15 mouse cellular contexts compared by ENCODE assay signal in genomic region chr12:117257921-117258497, GRCm38 (mm10).
DNase-seq lines count a peak whose midpoint lies in the region; ATAC-seq and TF ChIP-seq lines count a peak whose summit lies in the region.
"Had no signal": no experiment of that assay in that cellular context is flagged by ENCODE, and none has a peak within 500 bp of the region (broad histone marks: within the 10 kb centered on the region; RNA-seq: fewer than 3 reads in every experiment).

No protein-coding gene starts in this region.

- no peak overlapping the region for H3K4me2 ChIP-seq in kidney, embryonic 16.5 days (replicated peaks; ENCODE audit: low read depth, low read length)
- H3K4me2 ChIP-seq in embryonic facial prominence, embryonic 11.5 days (ENCODE audit: low read depth, low read length), result no peak overlapping the region
- H3K4me2 ChIP-seq in hindbrain, embryonic 12.5 days (replicated peaks), result no peak overlapping the region
- no peak overlapping the region for H3K4me2 ChIP-seq in midbrain, embryonic 15.5 days
- H3K4me2 ChIP-seq: embryonic facial prominence, embryonic 15.5 days; heart, embryonic 15.5 days; limb, embryonic 13.5 days had no signal

- H3K36me3 ChIP-seq in kidney, embryonic 16.5 days (ENCODE audit: insufficient read depth, low read length), result no peaks in the 10 kb centered on the region
- H3K36me3 ChIP-seq in kidney, adult 2 months (ENCODE audit: control insufficient read depth, insufficient read depth, low read length), result no peaks in the 10 kb centered on the region
- no peaks in the 10 kb centered on the region for H3K36me3 ChIP-seq in embryonic facial prominence, embryonic 11.5 days (replicated peaks; ENCODE audit: control insufficient read depth, insufficient read depth, low read depth, low read length)
- 0 out of 2 replicates have a peak, but pooled peaks cover 9% of the 10 kb centered on the region for H3K36me3 ChIP-seq in hindbrain, embryonic 12.5 days
- H3K36me3 ChIP-seq in midbrain, embryonic 15.5 days (replicated peaks), result peaks cover 9% of the 10 kb centered on the region
- H3K36me3 ChIP-seq: embryonic facial prominence, embryonic 15.5 days; heart, embryonic 15.5 days; limb, embryonic 13.5 days had no signal

- peaks cover 3% of the 10 kb centered on the region; the same call in 1 of the 2 replicates for H3K27me3 ChIP-seq in kidney, embryonic 16.5 days (ENCODE audit: insufficient read depth, low read length)
- no peaks in the 10 kb centered on the region for H3K27me3 ChIP-seq in kidney, adult 2 months (replicated peaks; ENCODE audit: control insufficient read depth, insufficient read depth, low read length)
- H3K27me3 ChIP-seq in embryonic facial prominence, embryonic 11.5 days (ENCODE audit: control insufficient read depth, insufficient read depth, low read length), result no peaks in the 10 kb centered on the region
- H3K27me3 ChIP-seq in hindbrain, embryonic 12.5 days, result no peaks in the 10 kb centered on the region
- no peaks in the 10 kb centered on the region for H3K27me3 ChIP-seq in midbrain, embryonic 15.5 days (replicated peaks)
- H3K27me3 ChIP-seq: embryonic facial prominence, embryonic 15.5 days had no signal

- H3K9me3 ChIP-seq in kidney, embryonic 16.5 days (ENCODE audit: low read length), result no peaks in the 10 kb centered on the region
- H3K9me3 ChIP-seq in embryonic facial prominence, embryonic 11.5 days (replicated peaks; ENCODE audit: control insufficient read depth, low read length), result no peaks in the 10 kb centered on the region
- H3K9me3 ChIP-seq in hindbrain, embryonic 12.5 days (replicated peaks), result no peaks in the 10 kb centered on the region
- H3K9me3 ChIP-seq in midbrain, embryonic 15.5 days, result no peaks in the 10 kb centered on the region
- H3K9me3 ChIP-seq: embryonic facial prominence, embryonic 15.5 days; heart, embryonic 15.5 days; limb, embryonic 13.5 days had no signal

- no peak overlapping the region for H3K9ac ChIP-seq in kidney, embryonic 16.5 days (replicated peaks; ENCODE audit: low read length)
- H3K9ac ChIP-seq in embryonic facial prominence, embryonic 11.5 days (replicated peaks; ENCODE audit: low read length), result no peak overlapping the region; the same call in 1 of the 2 replicates
- peak overlapping the region; percentile 24; the same call in 1 of the 2 replicates for H3K9ac ChIP-seq in hindbrain, embryonic 12.5 days
- no peak overlapping the region for H3K9ac ChIP-seq in midbrain, embryonic 15.5 days
- H3K9ac ChIP-seq: embryonic facial prominence, embryonic 15.5 days; heart, embryonic 15.5 days; limb, embryonic 13.5 days had no signal

- H3K4me1 ChIP-seq in kidney, embryonic 16.5 days (ENCODE audit: insufficient read depth, low read length), result peaks cover 6% of the 10 kb centered on the region; the same call in 1 of the 2 replicates
- H3K4me1 ChIP-seq in kidney, adult 2 months (ENCODE audit: control insufficient read depth, insufficient read depth, low read length), result no peaks in the 10 kb centered on the region
- 0 out of 2 replicates have a peak, but pooled peaks cover 3% of the 10 kb centered on the region for H3K4me1 ChIP-seq in embryonic facial prominence, embryonic 11.5 days (ENCODE audit: control insufficient read depth, insufficient read depth, low read length)
- H3K4me1 ChIP-seq in hindbrain, embryonic 12.5 days, result peaks cover 42% of the 10 kb centered on the region
- peaks cover 52% of the 10 kb centered on the region for H3K4me1 ChIP-seq in midbrain, embryonic 15.5 days
- H3K4me1 ChIP-seq: embryonic facial prominence, embryonic 15.5 days; heart, embryonic 15.5 days had no signal

- DNase-seq in kidney, adult 2 months, result no peak
- no peak for DNase-seq in embryonic facial prominence, embryonic 11.5 days (ENCODE audit: low spot score)
- no peak for DNase-seq in gastrocnemius, adult 18-20 months (ENCODE audit: low spot score)
- no peak for DNase-seq in lung, postnatal 14 days
- DNase-seq: adrenal gland, postnatal 10 days; gastrocnemius, postnatal 36 days had no signal

- H3K27ac ChIP-seq in kidney, embryonic 16.5 days (ENCODE audit: low read length), result no peak overlapping the region
- H3K27ac ChIP-seq in kidney, adult 2 months (ENCODE audit: insufficient read depth, low read depth, low read length), result no peak overlapping the region
- H3K27ac ChIP-seq in embryonic facial prominence, embryonic 11.5 days (replicated peaks; ENCODE audit: low read depth, low read length), result peak overlapping the region; percentile 1; the same call in 1 of the 2 replicates
- H3K27ac ChIP-seq in hindbrain, embryonic 12.5 days, result peak overlapping the region; percentile 92
- peak overlapping the region; percentile 94 for H3K27ac ChIP-seq in midbrain, embryonic 15.5 days
- H3K27ac ChIP-seq: embryonic facial prominence, embryonic 15.5 days; heart, embryonic 15.5 days; limb, embryonic 13.5 days had no signal

- H3K4me3 ChIP-seq in kidney, embryonic 16.5 days (ENCODE audit: low read length), result no peak overlapping the region
- no peak overlapping the region for H3K4me3 ChIP-seq in kidney, adult 2 months (ENCODE audit: insufficient read depth, low read depth, low read length)
- H3K4me3 ChIP-seq in embryonic facial prominence, embryonic 11.5 days (ENCODE audit: low read depth, low read length), result no peak overlapping the region
- no peak overlapping the region for H3K4me3 ChIP-seq in hindbrain, embryonic 12.5 days
- H3K4me3 ChIP-seq in midbrain, embryonic 15.5 days, result no peak overlapping the region
- H3K4me3 ChIP-seq: embryonic facial prominence, embryonic 15.5 days; heart, embryonic 15.5 days; limb, embryonic 13.5 days had no signal

- WGBS in kidney, embryonic 16.5 days, result 70% methylated on average over 12 of the region's 12 CpGs
- WGBS in kidney, adult 2 months, result 68% methylated on average over 12 of the region's 12 CpGs
- 39% methylated on average over 12 of the region's 12 CpGs for WGBS in embryonic facial prominence, embryonic 11.5 days
- 23% methylated on average over 12 of the region's 12 CpGs for WGBS in hindbrain, embryonic 12.5 days
- 7% methylated on average over 12 of the region's 12 CpGs for WGBS in midbrain, embryonic 15.5 days

- ATAC-seq in kidney, embryonic 16.5 days (ENCODE audit: low FRiP score, low TSS enrichment), result 0 out of 2 replicates have a peak, but pooled peaks have one; percentile 6
- no peak for ATAC-seq in embryonic facial prominence, embryonic 11.5 days (replicated peaks; ENCODE audit: insufficient number of reproducible peaks, low FRiP score, low TSS enrichment, low read depth)
- ATAC-seq in hindbrain, embryonic 12.5 days (ENCODE audit: low FRiP score), result peak; percentile 5; the same call in 1 of the 2 replicates
- ATAC-seq in midbrain, embryonic 15.5 days (replicated peaks), result peak; percentile 31
- ATAC-seq in cerebellum, adult (ENCODE audit: insufficient number of reproducible peaks, low FRiP score, low TSS enrichment), result no peak
- ATAC-seq: intestine, postnatal 0 days; lung, postnatal 0 days had no signal

- no peak for TF ChIP-seq POLR2A in kidney, adult 2 months (IDR thresholded peaks at IDR 0.05; ENCODE audit: low read depth, low read length)

- TF ChIP-seq CTCF in kidney, adult 2 months (conservative IDR thresholded peaks at IDR 0.05; ENCODE audit: insufficient read depth, insufficient read length, low read depth, low read length), result no peak

Comparison
In these comparisons a context has a peak if more than half of its experiments do, and no peak if none do; other contexts are left out.
1. ATAC-seq: peak in kidney, embryonic 16.5 days (single experiment), hindbrain, embryonic 12.5 days (single experiment) and midbrain, embryonic 15.5 days (single experiment); none in embryonic facial prominence, embryonic 11.5 days (single experiment) and cerebellum, adult (single experiment).
2. H3K27ac ChIP-seq: peak in embryonic facial prominence, embryonic 11.5 days (single experiment), hindbrain, embryonic 12.5 days (single experiment) and midbrain, embryonic 15.5 days (single experiment); none in kidney, embryonic 16.5 days (single experiment) and kidney, adult 2 months (single experiment).